Mouse (Mus musculus): ENCODE data around the gene Pfas. TPM values are rescaled to one million over a fixed set of nuclear protein-coding genes. Genes with fewer than 3 reads are reported as not detected.
"Not testable (repeated sequence)": the region's sequence is repeated elsewhere in the genome, so short reads cannot be mapped to it uniquely, and the experiment has no call there.

Pfas gene
- polyA plus RNA-seq, 1 experiment from 2014 or later = 13.7 TPM

DNA sequence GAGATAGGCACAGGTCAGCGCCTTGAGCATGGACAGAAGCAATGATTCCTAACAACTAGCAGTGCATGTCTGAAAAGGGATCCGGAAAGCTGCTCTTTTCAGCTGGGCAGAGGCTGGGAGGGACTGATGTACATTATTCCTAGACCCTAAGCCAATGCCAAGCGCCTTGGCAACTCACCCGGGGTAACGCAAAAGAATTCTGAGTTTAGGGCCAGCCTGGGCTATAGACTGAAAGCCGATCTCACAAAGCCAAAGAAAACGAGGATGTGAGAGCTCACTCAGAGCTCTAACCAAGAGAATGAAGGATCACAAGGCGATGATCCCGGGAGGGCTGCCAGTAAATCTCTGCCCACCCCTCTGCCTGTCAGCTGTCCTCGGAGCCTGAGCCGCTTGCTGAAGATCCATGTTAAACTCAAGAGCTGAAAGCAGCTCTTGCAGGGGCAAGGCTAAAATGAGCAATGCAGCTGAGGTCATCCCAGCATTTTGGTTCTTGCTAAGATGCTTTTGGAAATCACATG is 20.8 kb downstream of the Pfas start:
- Histone ChIP-seq H3K4me2 (ENCODE audit: low read depth, low read length) (no peak overlapping the region), H3K27ac (ENCODE audit: low read length) (no peak overlapping the region), H3K36me3 (ENCODE audit: control insufficient read depth, insufficient read depth) (peaks cover 34% of the 10 kb centered on the region), H3K4me1 (ENCODE audit: control insufficient read depth, low read depth, low read length) (no peaks in the 10 kb centered on the region), H3K27me3 (ENCODE audit: control insufficient read depth, insufficient read depth, low read depth, low read length) (no peaks in the 10 kb centered on the region), H3K9me3 (replicated peaks; ENCODE audit: control insufficient read depth, low read length) (no peaks in the 10 kb centered on the region), H3K9ac (ENCODE audit: low read depth, low read length) (no peak overlapping the region), H3K4me3 (ENCODE audit: low read depth, low read length) (no peak overlapping the region)
- 83% methylated on average over 11 of the region's 11 CpGs for WGBS (ENCODE audit: insufficient replicate concordance)
- no peak for ATAC-seq (ENCODE audit: low read depth)

DNA sequence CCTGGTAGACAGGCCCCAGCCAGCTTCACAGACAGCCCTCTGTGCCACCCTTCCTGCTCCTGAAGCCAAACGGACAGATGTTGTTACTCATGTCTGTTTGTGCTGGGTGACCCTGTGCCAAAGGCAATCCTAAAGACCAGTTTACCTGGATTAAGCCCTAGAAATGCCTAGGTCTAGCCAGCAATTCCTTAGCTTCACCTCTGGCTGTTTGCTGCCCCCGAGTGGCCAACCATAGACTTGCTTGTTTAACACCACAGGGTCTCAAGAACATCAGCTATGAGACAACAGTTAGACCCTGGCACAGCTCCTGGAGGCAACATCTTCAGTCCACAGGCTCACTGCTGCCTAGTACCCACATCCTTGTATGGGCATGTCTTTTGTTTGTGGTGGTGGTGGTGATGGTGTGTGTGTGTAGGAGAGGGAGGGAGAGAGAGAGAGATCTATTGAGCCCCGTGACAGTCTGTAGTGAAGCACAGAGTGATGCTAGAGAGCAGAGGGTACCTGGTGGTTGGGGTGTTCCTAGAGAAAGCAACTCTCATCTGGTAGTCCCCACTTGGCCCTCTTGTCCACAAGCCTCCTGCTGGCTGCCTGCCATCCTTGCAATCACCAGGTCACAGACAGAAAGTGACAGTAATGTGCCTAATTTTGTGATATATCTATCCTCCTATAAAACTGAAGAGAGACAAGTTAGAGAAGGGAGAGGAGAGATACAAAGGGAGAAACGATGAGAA is 25.5 kb downstream of the Pfas start:
- H3K27ac ChIP-seq (ENCODE audit: low read length) = no peak overlapping the region
- no peak overlapping the region for H3K9ac ChIP-seq (ENCODE audit: low read depth, low read length)
- no peak overlapping the region for H3K4me2 ChIP-seq (ENCODE audit: low read depth, low read length)
- no peaks in the 10 kb centered on the region for H3K9me3 ChIP-seq (replicated peaks; ENCODE audit: control insufficient read depth, low read length)
- H3K4me3 ChIP-seq (ENCODE audit: low read depth, low read length) = no peak overlapping the region
- H3K4me1 ChIP-seq (ENCODE audit: control insufficient read depth, low read depth, low read length) = no peaks in the 10 kb centered on the region; the same call in 1 of the 2 replicates
- no peaks in the 10 kb centered on the region for H3K27me3 ChIP-seq (ENCODE audit: control insufficient read depth, insufficient read depth, low read depth, low read length)
- peaks cover 4% of the 10 kb centered on the region; the same call in 1 of the 2 replicates for H3K36me3 ChIP-seq (ENCODE audit: control insufficient read depth, insufficient read depth)
- no peak for ATAC-seq (ENCODE audit: low read depth)
- 27% methylated on average over 4 of the region's 4 CpGs for WGBS (ENCODE audit: insufficient replicate concordance)

DNA sequence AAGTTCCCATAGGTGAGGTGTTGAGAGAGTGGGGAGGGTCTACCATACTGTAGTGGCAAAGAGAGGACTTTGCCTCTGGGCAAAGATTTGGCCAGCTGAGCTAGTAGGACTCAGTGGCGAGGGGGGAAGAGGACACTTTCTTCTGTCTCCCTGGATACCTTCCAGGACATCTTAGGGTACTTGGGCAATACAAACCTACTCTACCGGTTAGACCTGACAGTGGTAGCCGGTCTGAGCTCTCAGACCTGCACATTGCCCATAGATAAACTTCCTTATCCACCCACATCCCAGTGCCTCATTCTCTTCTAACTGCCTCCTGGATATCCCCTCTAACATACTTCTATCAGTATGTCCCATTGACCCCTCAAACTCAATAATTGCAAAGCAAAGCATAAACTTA is 27.3 kb downstream of the Pfas start:
- H3K27ac ChIP-seq (ENCODE audit: low read length) = no peak overlapping the region
- H3K27me3 ChIP-seq (ENCODE audit: control insufficient read depth, insufficient read depth, low read depth, low read length) = no peaks in the 10 kb centered on the region
- H3K9ac ChIP-seq (ENCODE audit: low read depth, low read length) = no peak overlapping the region
- no peak overlapping the region for H3K4me2 ChIP-seq (ENCODE audit: low read depth, low read length)
- no peak for ATAC-seq (ENCODE audit: low read depth)
- H3K9me3 ChIP-seq (replicated peaks; ENCODE audit: control insufficient read depth, low read length) = no peaks in the 10 kb centered on the region
- WGBS (ENCODE audit: insufficient replicate concordance) = 64% methylated on average over 3 of the region's 3 CpGs
- no peak overlapping the region for H3K4me3 ChIP-seq (ENCODE audit: low read depth, low read length)
- no peaks in the 10 kb centered on the region; the same call in 1 of the 2 replicates for H3K4me1 ChIP-seq (ENCODE audit: control insufficient read depth, low read depth, low read length)
- no peaks in the 10 kb centered on the region for H3K36me3 ChIP-seq (ENCODE audit: control insufficient read depth, insufficient read depth)

DNA sequence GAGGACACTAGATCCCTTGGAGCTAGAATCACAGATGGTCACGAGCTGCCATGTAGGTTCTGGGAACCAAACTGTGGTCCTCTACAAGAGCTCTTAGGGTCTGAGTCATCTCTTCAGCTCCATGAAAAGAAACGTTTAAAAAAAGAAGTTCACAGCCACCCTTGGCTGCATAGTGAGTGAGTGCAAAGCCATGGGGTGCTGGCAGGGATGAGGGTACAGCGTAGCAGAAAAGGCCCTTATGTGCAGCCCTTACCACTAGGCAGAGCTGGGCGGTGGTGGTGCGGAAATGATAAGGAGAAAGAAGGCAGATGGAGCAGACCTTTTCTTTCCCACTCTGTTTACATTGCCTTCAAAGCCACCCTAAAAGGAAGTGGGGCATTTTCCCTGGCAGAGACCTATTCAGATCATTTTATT is 28.9 kb downstream of the Pfas start:
- Histone ChIP-seq H3K4me1 (ENCODE audit: control insufficient read depth, low read depth, low read length) (no peaks in the 10 kb centered on the region; the same call in 1 of the 2 replicates), H3K4me2 (ENCODE audit: low read depth, low read length) (no peak overlapping the region), H3K9me3 (replicated peaks; ENCODE audit: control insufficient read depth, low read length) (no peaks in the 10 kb centered on the region), H3K4me3 (ENCODE audit: low read depth, low read length) (no peak overlapping the region), H3K27me3 (ENCODE audit: control insufficient read depth, insufficient read depth, low read depth, low read length) (no peaks in the 10 kb centered on the region), H3K9ac (ENCODE audit: low read depth, low read length) (no peak overlapping the region), H3K27ac (ENCODE audit: low read length) (no peak overlapping the region), H3K36me3 (ENCODE audit: control insufficient read depth, insufficient read depth) (no peaks in the 10 kb centered on the region)
- WGBS (ENCODE audit: insufficient replicate concordance) = 23% methylated on average over 5 of the region's 5 CpGs
- ATAC-seq (ENCODE audit: low read depth) = no peak

DNA sequence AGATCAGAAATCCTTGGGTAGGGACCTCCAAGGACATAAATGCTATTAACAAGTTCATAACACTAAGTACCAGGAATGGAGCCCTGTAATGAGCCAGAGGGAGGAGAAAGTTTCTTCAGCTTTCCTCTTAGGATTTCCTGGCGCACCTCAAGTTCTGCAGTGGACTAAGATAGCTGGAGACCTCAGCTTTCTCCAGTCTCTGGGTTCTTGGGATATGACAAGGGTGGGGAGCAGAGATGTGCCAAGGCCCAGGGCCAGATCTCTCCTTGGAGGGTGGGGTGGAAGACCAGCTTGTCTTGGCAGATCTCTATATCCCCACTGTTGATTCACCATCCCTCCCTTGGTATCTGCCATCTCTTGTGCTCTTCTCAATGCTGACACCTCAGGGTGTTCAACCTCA is 32.7 kb downstream of the Pfas start:
- no peaks in the 10 kb centered on the region for H3K9me3 ChIP-seq (replicated peaks; ENCODE audit: control insufficient read depth, low read length)
- 73% methylated on average over 1 of the region's 1 CpGs for WGBS (ENCODE audit: insufficient replicate concordance)

DNA sequence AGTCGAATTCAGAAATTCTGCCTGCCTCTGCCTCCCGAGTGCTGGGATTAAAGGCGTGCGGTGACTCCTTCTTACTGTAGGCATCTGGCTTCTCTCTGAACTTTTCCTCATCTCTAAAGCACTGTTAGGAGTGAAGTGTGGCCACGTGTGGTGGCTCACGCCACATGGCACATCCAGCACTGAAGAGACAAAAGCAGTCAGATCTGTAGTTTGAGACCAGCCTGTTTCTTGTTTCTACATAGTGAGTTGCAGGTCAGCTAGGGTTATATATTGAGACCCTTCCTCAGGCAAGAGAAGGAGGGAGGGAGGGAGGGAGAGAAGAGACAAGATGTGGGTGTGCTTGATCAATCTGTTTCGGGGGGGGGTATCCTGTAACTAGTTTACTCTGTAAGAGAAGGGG is 33.2 kb downstream of the Pfas start, which contains the start of gene Rangrf:
Gene Rangrf, minus strand, starts transcription at position 101 of the 400 bp plus-strand sequence.
- no peak for ATAC-seq (ENCODE audit: low read depth)
- Histone ChIP-seq H3K4me1 (ENCODE audit: control insufficient read depth, low read depth, low read length) (peaks cover 9% of the 10 kb centered on the region), H3K4me3 (ENCODE audit: low read depth, low read length) (peak within 1 kb of the TSS; percentile 59), H3K9me3 (replicated peaks; ENCODE audit: control insufficient read depth, low read length) (no peaks in the 10 kb centered on the region), H3K4me2 (ENCODE audit: low read depth, low read length) (peak within 1 kb of the TSS; percentile 81), H3K27ac (ENCODE audit: low read length) (no peak within 1 kb of the TSS), H3K27me3 (ENCODE audit: control insufficient read depth, insufficient read depth, low read depth, low read length) (no peaks in the 10 kb centered on the region), H3K36me3 (ENCODE audit: control insufficient read depth, insufficient read depth) (no peaks in the 10 kb centered on the region), H3K9ac (ENCODE audit: low read depth, low read length) (0 out of 2 replicates have a peak within 1 kb of the TSS, but pooled peaks have one; percentile 15)
- WGBS (ENCODE audit: insufficient replicate concordance) = 61% methylated on average over 7 of the region's 7 CpGs

More for the DNA sequence above, 32.7 kb downstream of the Pfas start:
- H3K9ac ChIP-seq (ENCODE audit: low read depth, low read length) = no peak overlapping the region
- no peak overlapping the region for H3K4me2 ChIP-seq (ENCODE audit: low read depth, low read length)
- H3K27me3 ChIP-seq (ENCODE audit: control insufficient read depth, insufficient read depth, low read depth, low read length) = no peaks in the 10 kb centered on the region
- H3K27ac ChIP-seq (ENCODE audit: low read length) = no peak overlapping the region
- no peak for ATAC-seq (ENCODE audit: low read depth)
- H3K36me3 ChIP-seq (ENCODE audit: control insufficient read depth, insufficient read depth) = no peaks in the 10 kb centered on the region
- H3K4me3 ChIP-seq (ENCODE audit: low read depth, low read length) = no peak overlapping the region
- H3K4me1 ChIP-seq (ENCODE audit: control insufficient read depth, low read depth, low read length) = peaks cover 9% of the 10 kb centered on the region

DNA sequence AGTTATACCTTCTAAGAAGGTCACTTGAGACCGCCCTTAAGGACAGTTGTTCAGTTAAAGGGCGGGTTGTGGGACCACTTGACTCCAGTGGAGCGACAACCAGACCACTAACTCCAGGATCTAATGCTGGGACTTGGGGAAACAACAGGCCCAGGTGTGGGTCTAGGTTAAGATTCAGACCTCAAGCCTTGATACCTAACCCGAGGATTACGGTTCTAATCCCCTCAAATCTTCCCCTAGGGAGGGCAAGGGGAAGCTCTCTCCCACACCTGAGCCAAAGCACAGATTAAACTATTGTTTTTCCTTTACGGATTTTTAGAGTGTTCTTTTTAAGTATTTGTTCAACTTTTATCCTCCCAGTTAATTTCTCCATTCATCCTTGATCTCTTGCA is 34.2 kb downstream of the Pfas start:
- Histone ChIP-seq H3K27ac (ENCODE audit: low read length) (no peak overlapping the region), H3K36me3 (ENCODE audit: control insufficient read depth, insufficient read depth) (no peaks in the 10 kb centered on the region), H3K4me2 (ENCODE audit: low read depth, low read length) (peak overlapping the region; percentile 81), H3K4me1 (ENCODE audit: control insufficient read depth, low read depth, low read length) (peaks cover 9% of the 10 kb centered on the region), H3K9me3 (replicated peaks; ENCODE audit: control insufficient read depth, low read length) (no peaks in the 10 kb centered on the region), H3K27me3 (ENCODE audit: control insufficient read depth, insufficient read depth, low read depth, low read length) (no peaks in the 10 kb centered on the region), H3K9ac (ENCODE audit: low read depth, low read length) (0 out of 2 replicates have a peak overlapping the region, but pooled peaks have one; percentile 15), H3K4me3 (ENCODE audit: low read depth, low read length) (peak overlapping the region; percentile 59)
- no peak for ATAC-seq (ENCODE audit: low read depth)
- 39% methylated on average over 6 of the region's 6 CpGs for WGBS (ENCODE audit: insufficient replicate concordance)

DNA sequence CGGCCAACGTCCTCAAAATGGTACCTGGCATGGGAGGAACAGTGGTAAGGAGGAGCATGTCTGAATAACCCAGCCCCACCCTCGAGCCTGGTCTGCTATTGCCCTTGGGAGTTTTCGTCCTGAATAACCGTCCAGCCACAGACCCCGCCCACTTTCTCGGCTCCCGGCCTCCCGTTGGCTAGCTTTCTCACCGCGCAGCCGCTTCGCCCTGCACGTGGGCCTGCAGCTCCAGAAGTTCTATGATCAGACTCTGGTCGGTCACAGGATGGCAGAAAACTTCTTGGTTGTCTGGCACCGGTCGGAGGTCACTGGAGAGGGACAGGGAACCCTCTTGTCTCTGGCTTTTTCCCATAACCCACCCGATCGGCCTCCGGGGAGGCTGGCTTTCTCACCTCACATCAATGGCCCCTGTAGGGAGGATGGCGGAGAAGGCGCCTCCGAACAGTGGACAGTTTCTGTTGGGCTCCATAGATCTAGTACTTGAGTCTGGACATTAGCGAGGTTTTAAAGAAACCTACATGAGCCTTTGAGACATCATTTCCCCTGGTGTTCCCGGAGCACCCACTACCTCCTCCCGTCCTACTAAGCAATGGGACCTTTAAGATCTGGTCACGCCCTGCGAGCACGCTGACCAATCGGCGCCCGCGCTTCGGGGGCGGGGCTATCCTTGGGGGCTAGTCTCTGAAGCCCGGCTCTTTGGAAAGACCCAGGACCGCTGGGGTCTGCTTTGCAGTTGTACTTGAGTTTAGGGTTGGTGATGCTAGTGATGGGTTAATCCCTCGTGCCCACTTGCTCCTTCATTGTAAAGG is 34.8 kb downstream of the Pfas start:
- peak overlapping the region; percentile 59 for H3K4me3 ChIP-seq (ENCODE audit: low read depth, low read length)
- WGBS (ENCODE audit: insufficient replicate concordance) = under 1% methylated on average over 37 of the region's 38 CpGs
- H3K4me1 ChIP-seq (ENCODE audit: control insufficient read depth, low read depth, low read length) = peaks cover 11% of the 10 kb centered on the region
- not testable (repeated sequence) for H3K9me3 ChIP-seq (replicated peaks; ENCODE audit: control insufficient read depth, low read length); H3K27ac ChIP-seq (ENCODE audit: low read length); H3K27me3 ChIP-seq (ENCODE audit: control insufficient read depth, insufficient read depth, low read depth, low read length); H3K36me3 ChIP-seq (ENCODE audit: control insufficient read depth, insufficient read depth)
- H3K4me2 ChIP-seq (ENCODE audit: low read depth, low read length) = peak overlapping the region; percentile 81
- ATAC-seq (ENCODE audit: low read depth) = peak; percentile 86
- peak overlapping the region; percentile 15; the same call in 1 of the 2 replicates for H3K9ac ChIP-seq (ENCODE audit: low read depth, low read length)

Data from liver, embryonic 16.5 days (tissue).